Mouse (Mus musculus): ENCODE measurements around the gene Magea5. TPM values are rescaled to one million over a fixed set of nuclear protein-coding genes. Genes with fewer than 3 reads are reported as not detected.

Gene Magea5
- polyA plus RNA-seq (2017; shearing (Covaris generic)), result not detected

GRCm38 (mm10) chrX:155063045-155063444 lies at the start of gene Magea5:
Gene Magea5, minus strand, starts transcription at chrX:155063145.

GRCm38 (mm10) chrX:155093566-155093965 lies 30.6 kb upstream of the Magea5 start, which contains the start of gene Magea2:
Gene Magea2, minus strand, starts transcription at chrX:155093666.

GRCm38 (mm10) chrX:155089693-155090092 lies 26.7 kb upstream of the Magea5 start, which contains the start of gene Magea1:
Gene Magea1, minus strand, starts transcription at chrX:155089793.

Other genes with a start within 250 kb of the Magea5 start
- gene Cldn34b1, start 172.9 kb downstream of the Magea5 start, polyA plus RNA-seq (2017; shearing (Covaris generic)), result not detected
- not detected for gene Magea6, start 127.2 kb downstream of the Magea5 start, polyA plus RNA-seq (2017; shearing (Covaris generic))
- not detected for gene Magea3, start 113.6 kb downstream of the Magea5 start, polyA plus RNA-seq (2017; shearing (Covaris generic))
- not detected for gene Magea8, start 67.3 kb downstream of the Magea5 start, polyA plus RNA-seq (2017; shearing (Covaris generic))
- not detected for gene Magea1, start 26.6 kb upstream of the Magea5 start, polyA plus RNA-seq (2017; shearing (Covaris generic))
- gene Magea2, start 30.5 kb upstream of the Magea5 start, polyA plus RNA-seq (2017; shearing (Covaris generic)), result not detected
- gene Cldn34b2, start 65.3 kb upstream of the Magea5 start, polyA plus RNA-seq (2017; shearing (Covaris generic)), result not detected
- 402 TPM for gene Sat1, start 153.3 kb upstream of the Magea5 start, polyA plus RNA-seq (2017; shearing (Covaris generic))
- 97.8 TPM for gene Acot9, start 199.3 kb upstream of the Magea5 start, polyA plus RNA-seq (2017; shearing (Covaris generic))